Mouse (Mus musculus) inflammation-experienced regulatory T-cells (primary cell): Measurements from ENCODE around the gene B3gnt6. TPM values are rescaled to one million over a fixed set of nuclear protein-coding genes. Genes with fewer than 3 reads are reported as not detected.

Experiments
- polyA plus RNA-seq, 2 experiments: library from polyadenylated mRNA; unstranded; fragments of 100-300 nt; shearing (Covaris generic); gene quantifications; one replicate each; pipeline ENCODE4 v1.2.1; 2017

B3gnt6 gene
- not detected for polyA plus RNA-seq

DNA sequence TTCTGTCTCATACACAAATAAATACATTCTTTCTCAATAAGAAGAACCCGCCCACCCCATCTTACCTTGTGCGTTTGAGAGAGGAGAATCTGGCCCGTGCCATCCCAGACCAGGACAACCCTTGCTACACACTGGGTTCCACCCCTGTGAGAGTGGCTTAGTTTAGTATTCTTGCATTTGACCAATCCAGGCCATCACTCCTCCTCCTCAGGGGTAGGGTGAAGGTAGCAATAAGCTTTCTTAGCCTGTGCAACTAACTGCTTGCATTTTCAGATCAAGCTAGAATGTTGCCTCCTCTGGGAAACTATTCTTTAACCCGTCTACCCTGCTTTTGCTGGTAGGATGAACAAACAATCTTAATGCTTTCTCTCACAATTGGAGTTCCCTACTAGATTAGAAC is at the start of gene B3gnt6:
B3gnt6 (minus strand) TSS at position 101 of the 400 bp plus-strand sequence.

DNA sequence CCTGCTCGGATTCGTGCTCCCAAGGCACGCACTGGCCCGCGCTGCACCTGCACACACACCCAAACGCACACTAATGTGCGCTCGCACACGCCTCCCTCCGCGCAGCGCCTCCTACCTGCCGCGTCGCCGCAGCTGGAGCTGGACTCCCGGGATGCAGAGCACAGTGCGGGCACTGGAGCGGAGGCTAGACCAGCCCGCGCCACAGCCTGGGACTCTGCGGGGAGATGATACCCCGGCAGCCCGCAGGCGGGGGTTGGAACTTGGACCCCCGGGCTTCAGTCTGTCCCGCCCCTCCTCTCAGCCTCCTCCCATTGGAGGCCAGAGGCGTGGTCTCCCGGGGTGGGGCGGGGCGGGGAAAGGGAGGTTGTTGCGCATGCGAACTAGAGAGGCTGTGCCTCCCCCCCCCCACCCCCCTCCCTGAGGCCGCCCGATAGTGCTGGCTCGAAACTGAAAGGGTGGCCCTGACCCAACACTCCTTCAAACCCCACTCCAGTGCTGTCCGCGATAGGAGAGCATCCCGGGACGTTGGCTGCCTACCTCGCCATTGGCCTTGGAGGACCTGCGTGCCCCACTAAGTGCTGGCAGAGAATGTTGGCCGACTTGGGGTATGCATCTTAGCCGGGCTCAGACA is 21.2 kb downstream of the B3gnt6 start, which contains the start of gene Capn5:
Capn5 (minus strand) TSS at position 346 of the 631 bp plus-strand sequence.

DNA sequence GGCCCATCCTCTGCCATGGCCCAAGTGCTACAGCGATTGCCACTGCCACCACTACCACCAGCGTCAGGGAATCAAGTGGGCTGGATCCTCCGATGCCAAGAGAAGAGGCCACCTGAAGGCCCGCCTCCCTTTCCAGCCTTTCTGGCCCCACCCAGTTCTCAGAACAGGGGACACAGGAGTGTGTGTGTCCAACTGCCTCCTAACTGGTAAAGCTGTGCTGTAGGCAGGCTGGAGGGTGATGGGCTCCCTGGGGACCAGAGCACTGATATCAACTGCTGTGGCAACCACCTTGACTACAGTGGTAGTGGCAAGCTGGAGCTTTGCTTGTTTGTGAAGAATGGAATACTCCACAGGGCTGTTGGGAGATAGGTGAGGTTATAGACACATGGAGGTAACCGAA is 53.9 kb downstream of the B3gnt6 start, which contains the start of gene Omp:
Omp (minus strand) TSS at position 101 of the 400 bp plus-strand sequence.

Other genes with a start within 250 kb of the B3gnt6 start
- gene Myo7a, start 80.0 kb downstream of the B3gnt6 start, polyA plus RNA-seq: 1 to 10 TPM; 2.8 to 3.0 TPM
- under 1 TPM in 1 of 2 experiments, not detected in 1; 0.07 TPM for gene Omp, start 54.0 kb downstream of the B3gnt6 start, polyA plus RNA-seq
- gene Capn5, start 21.2 kb downstream of the B3gnt6 start, polyA plus RNA-seq: 1 to 10 TPM; 1.9 to 3.2 TPM
- 1 to 10 TPM; 7.8 to 9.9 TPM for gene Acer3, start 121.7 kb upstream of the B3gnt6 start, polyA plus RNA-seq
- under 1 TPM; 0.11 to 0.20 TPM for gene Tsku, start 161.8 kb upstream of the B3gnt6 start, polyA plus RNA-seq
- gene Gucy2d, start 240.9 kb upstream of the B3gnt6 start, polyA plus RNA-seq: under 1 TPM in 1 of 2 experiments, not detected in 1; 0.28 TPM